Mouse (Mus musculus) liver, embryonic 12.5 days (tissue): ENCODE data around the gene Galnt10. TPM values are rescaled to one million over a fixed set of nuclear protein-coding genes. Genes with fewer than 3 reads are reported as not detected.
A peak's percentile ranks its signal among the peaks of the same experiment; 100 is the strongest.
"Not testable (repeated sequence)": the region's sequence is repeated elsewhere in the genome, so short reads cannot be mapped to it uniquely, and the experiment has no call there.

Experiments
- ATAC-seq: fragments of 200-750 bp; cut with Nextera tagmentation; 2 replicates; pipeline ENCODE4 v1.8.0; 2017; ENCODE audit warnings: moderate number of reproducible peaks, mild to moderate bottlenecking, moderate library complexity
- H3K27ac ChIP-seq: fragments of 300-500 bp; sonication (generic); 2 replicates; pipeline ENCODE4 v1.5.1; 2016; ENCODE audit warnings: mild to moderate bottlenecking
- H3K27me3 ChIP-seq: fragments of 300-500 bp; sonication (generic); replicated peaks from 2 replicates; pipeline ENCODE4 v1.6.1; 2016; ENCODE audit warnings: mild to moderate bottlenecking, moderate library complexity
- H3K36me3 ChIP-seq: fragments of 300-500 bp; sonication (generic); 2 replicates; pipeline ENCODE4 v1.6.1; 2016; ENCODE audit warnings: mild to moderate bottlenecking, moderate library complexity
- H3K4me1 ChIP-seq: fragments of 300-500 bp; sonication (generic); 2 replicates; pipeline ENCODE4 v1.6.1; 2016
- H3K4me2 ChIP-seq: fragments of 300-500 bp; sonication (generic); 2 replicates; pipeline ENCODE4 v1.6.1; 2016; ENCODE audit warnings: mild to moderate bottlenecking, moderate library complexity
- H3K4me3 ChIP-seq: fragments of 300-500 bp; sonication (generic); 2 replicates; pipeline ENCODE4 v1.5.1; 2016; ENCODE audit warnings: mild to moderate bottlenecking, moderate library complexity
- H3K9ac ChIP-seq: fragments of 300-500 bp; sonication (generic); 2 replicates; pipeline ENCODE4 v1.6.1; 2016; ENCODE audit warnings: mild to moderate bottlenecking, moderate library complexity
- H3K9me3 ChIP-seq: fragments of 300-500 bp; sonication (generic); replicated peaks from 2 replicates; pipeline ENCODE4 v1.6.1; 2016; ENCODE audit warnings: mild to moderate bottlenecking, moderate library complexity
- WGBS: fragments of 180-500 bp; shearing (Covaris S2); methylation state at CpG from one replicate; pipeline ENCODE4 v1.1.7; 2016; ENCODE audit not compliant: insufficient replicate concordance; 5-methylcytosine and 5-hydroxymethylcytosine counted together
- polyA plus RNA-seq: library from polyadenylated mRNA; unstranded; fragments of >200 nt; fragmentation: Nextera tagmentation; extraction: Ambion mirVana; gene quantifications from 2 replicates; pipeline ENCODE4 v1.2.1, GENCODE M21; 2016

Gene Galnt10
- polyA plus RNA-seq, 1 experiment from 2014 or later = 34.2 TPM

DNA sequence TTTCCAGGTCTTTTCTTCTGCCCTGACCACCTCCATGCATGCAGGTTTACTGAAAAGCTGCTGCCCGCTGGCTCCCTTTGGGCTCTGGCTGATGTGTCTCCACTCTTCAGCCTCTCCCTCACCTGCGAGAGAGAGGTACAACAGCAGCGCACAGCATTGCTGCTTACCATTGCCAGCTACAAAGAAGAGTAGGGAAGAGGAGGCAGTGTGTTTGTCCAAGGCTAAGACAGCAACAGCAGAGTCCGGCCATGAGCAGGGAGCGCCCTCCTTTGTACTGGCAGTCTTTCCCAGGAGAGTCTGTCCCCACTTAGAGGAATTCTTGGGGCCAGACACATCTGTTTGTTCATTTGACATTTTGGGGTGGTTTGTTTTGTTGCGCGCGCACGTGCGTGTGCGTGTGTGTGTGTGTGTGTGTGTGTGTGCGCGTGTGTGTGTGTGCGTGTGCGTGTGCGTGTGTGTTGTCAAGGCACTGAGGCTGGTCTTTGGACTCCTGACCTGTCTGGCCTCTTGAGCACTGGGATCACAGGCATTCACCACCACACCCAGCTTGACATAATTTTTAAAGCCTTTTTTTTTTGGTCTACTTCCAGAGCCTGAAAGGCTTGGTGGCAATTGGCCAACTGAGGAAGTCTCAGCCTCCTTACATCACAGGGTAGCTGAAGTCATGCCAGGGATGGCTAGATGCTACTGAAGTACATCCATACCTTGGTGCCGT, 163.9 kb downstream of the Galnt10 start:
- no peaks in the 10 kb centered on the region for H3K9me3 ChIP-seq
- peaks cover 32% of the 10 kb centered on the region for H3K4me1 ChIP-seq
- no peak overlapping the region for H3K4me3 ChIP-seq
- H3K36me3 ChIP-seq = peaks cover 55% of the 10 kb centered on the region
- H3K9ac ChIP-seq = no peak overlapping the region
- H3K27ac ChIP-seq = no peak overlapping the region
- ATAC-seq = no peak
- 0 out of 2 replicates have a peak, but pooled peaks cover under 1% of the 10 kb centered on the region for H3K27me3 ChIP-seq
- 90% methylated on average over 17 of the region's 17 CpGs for WGBS
- no peak overlapping the region for H3K4me2 ChIP-seq

DNA sequence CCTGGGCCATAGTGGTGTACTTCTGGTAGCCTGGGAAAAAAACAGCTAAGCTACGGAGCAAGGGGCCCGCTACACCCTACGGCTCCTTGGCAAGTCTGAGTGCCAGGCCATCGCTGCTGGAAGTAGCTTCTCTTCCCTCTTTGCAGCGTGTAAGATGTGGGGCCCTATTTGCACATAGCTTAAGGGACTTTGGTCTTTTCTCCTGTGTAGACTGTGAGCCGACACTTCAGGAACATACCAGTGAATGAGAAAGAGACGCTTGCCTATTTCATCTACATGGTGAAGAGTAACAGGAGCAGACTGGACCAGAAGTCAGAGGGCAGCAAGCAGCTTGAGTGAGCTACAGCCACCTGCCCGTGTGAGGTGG, 164.5 kb downstream of the Galnt10 start:
- WGBS = 81% methylated on average over 8 of the region's 8 CpGs
- no peak for ATAC-seq

DNA sequence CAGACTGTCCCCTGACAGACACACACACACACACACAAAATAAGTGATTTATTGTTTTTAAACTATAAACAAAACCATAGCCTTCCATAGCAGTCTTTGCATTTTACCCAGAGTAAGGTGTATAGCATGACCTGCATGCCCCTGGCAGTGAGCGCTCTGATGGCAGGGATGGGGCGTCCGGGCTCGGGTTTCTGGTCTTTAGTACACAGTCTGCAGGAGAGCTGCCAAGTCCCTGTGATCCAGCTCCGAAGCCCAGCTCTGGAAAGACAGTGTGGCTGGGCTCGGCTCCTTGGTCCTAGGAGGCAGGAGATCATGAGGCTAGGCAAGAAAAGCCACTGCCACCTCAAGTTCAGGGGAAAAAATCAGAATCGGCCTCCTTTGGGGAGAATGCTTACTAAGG, 165.8 kb downstream of the Galnt10 start:
- Histone ChIP-seq H3K4me2 (no peak overlapping the region), H3K4me3 (no peak overlapping the region), H3K9ac (no peak overlapping the region), H3K27ac (peak overlapping the region; percentile 88; the same call in 1 of the 2 replicates), H3K27me3 (no peaks in the 10 kb centered on the region), H3K36me3 (peaks cover 54% of the 10 kb centered on the region), H3K4me1 (peaks cover 42% of the 10 kb centered on the region), H3K9me3 (no peaks in the 10 kb centered on the region)
- ATAC-seq = no peak
- 81% methylated on average over 7 of the region's 7 CpGs for WGBS

More for the DNA sequence above, 164.5 kb downstream of the Galnt10 start:
- Histone ChIP-seq H3K36me3 (peaks cover 55% of the 10 kb centered on the region), H3K9ac (no peak overlapping the region), H3K27ac (no peak overlapping the region), H3K4me2 (no peak overlapping the region), H3K4me1 (peaks cover 33% of the 10 kb centered on the region), H3K27me3 (no peaks in the 10 kb centered on the region), H3K4me3 (no peak overlapping the region), H3K9me3 (no peaks in the 10 kb centered on the region)

DNA sequence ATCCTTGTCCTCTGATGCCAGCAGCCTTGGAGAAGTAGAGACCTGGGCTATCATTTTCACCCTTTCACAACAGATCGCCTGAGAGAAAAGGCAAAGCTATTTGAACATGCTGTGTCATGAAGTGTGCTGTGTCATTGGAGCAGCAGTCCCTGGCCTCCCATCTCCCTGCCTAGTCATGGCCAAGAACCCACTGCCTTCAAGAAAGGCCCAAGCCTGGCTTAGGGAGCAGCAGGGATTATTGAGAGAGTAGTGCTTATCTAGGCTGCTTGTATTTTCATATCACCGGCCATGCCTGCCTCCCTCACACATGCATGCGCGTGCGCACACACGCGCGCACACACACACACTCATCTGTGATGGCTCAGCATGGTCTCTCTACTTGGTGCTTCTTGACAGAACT, 167.0 kb downstream of the Galnt10 start:
- Histone ChIP-seq H3K9ac (peak overlapping the region; percentile 43; the same call in 1 of the 2 replicates), H3K9me3 (no peaks in the 10 kb centered on the region), H3K4me2 (peak overlapping the region; percentile 37), H3K4me1 (peaks cover 42% of the 10 kb centered on the region), H3K36me3 (peaks cover 45% of the 10 kb centered on the region), H3K27ac (peak overlapping the region; percentile 88), H3K27me3 (peaks cover 4% of the 10 kb centered on the region; the same call in 1 of the 2 replicates), H3K4me3 (no peak overlapping the region)
- peak; percentile 94 for ATAC-seq
- WGBS = 79% methylated on average over 8 of the region's 8 CpGs

DNA sequence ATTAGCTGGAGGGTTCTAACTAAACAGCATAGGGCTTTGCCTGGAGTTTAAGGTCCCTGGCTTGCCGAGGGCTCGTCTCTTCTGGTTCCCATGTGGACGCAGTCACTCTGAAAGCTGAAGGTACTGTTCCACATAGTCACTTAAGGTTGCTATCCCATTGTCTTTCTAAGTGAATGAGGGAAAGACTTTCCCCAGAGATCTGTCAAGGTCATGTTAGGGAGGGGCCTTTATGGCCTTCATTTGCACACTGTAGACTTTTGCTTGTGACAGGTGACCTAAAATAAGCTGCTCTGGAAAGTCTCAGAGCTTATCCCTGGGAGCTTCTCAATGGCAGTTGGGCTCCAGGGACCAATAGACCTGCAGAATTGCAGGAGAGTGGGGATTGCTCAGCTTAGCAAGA, 168.4 kb downstream of the Galnt10 start:
- WGBS = 73% methylated on average over 3 of the region's 3 CpGs
- H3K4me1 ChIP-seq = peaks cover 42% of the 10 kb centered on the region
- no peak overlapping the region for H3K9ac ChIP-seq
- H3K27ac ChIP-seq = no peak overlapping the region
- H3K4me3 ChIP-seq = no peak overlapping the region
- H3K9me3 ChIP-seq = no peaks in the 10 kb centered on the region
- no peak overlapping the region for H3K4me2 ChIP-seq
- peaks cover 32% of the 10 kb centered on the region for H3K36me3 ChIP-seq
- ATAC-seq = no peak
- peaks cover 12% of the 10 kb centered on the region; the same call in 1 of the 2 replicates for H3K27me3 ChIP-seq

DNA sequence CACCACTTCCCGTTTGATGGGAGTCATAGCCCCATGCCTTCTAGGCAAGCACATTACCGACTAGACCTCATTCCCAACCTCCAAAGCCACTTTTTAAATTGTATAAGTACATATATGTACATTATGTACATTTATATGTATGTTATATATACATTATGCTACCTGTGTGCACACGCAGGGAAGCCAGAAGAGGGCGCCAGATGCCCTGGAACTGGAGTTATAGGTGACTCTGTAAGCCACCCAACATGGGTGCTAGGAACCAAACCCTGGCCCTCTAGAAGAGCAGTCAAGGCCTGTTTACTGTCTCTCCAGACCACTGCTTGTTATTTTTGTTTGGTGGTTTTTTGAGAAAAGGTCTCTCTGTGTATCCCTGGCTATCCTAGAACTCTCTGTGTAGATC, 172.9 kb downstream of the Galnt10 start:
- Histone ChIP-seq H3K4me2 (no peak overlapping the region), H3K36me3 (no peaks in the 10 kb centered on the region), H3K9me3 (no peaks in the 10 kb centered on the region), H3K4me1 (peaks cover 17% of the 10 kb centered on the region), H3K9ac (no peak overlapping the region), H3K27me3 (peaks cover 19% of the 10 kb centered on the region; the same call in 1 of the 2 replicates), H3K27ac (no peak overlapping the region), H3K4me3 (no peak overlapping the region)
- ATAC-seq = no peak
- 75% methylated on average over 4 of the region's 4 CpGs for WGBS

DNA sequence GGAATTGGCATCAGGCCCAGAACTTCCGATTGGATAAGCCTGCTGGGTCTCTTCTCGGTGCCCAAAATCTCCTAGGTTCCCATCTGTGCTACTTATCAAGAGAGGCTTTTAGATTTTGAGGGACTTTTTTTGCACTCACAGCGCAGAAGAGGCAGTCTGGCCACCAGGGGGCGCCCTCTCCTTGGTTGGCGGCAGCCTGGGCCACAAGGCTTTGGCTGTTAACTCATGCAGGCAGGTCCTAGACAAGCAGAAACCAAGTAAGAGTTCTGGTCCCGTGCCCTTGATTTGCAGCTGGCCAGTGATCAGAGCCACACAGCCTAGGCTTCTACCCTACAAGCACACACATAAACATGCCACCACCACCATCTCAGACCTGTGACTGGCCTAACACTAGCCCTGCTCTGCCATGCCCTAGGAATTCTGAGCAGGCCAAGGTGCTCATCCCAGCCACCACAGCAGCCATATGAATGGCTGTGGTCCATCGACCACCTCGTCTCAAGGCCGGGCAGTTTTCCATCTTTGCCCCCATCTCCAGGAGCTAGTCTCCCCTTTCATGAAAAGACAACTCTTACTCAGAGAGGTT, 174.8 kb downstream of the Galnt10 start:
- Histone ChIP-seq H3K4me2 (no peak overlapping the region), H3K4me1 (peaks cover 9% of the 10 kb centered on the region), H3K27ac (no peak overlapping the region), H3K36me3 (no peaks in the 10 kb centered on the region), H3K9ac (no peak overlapping the region), H3K27me3 (peaks cover 26% of the 10 kb centered on the region), H3K9me3 (no peaks in the 10 kb centered on the region), H3K4me3 (no peak overlapping the region)
- ATAC-seq = peak; percentile 44; the same call in 1 of the 2 replicates
- WGBS = 24% methylated on average over 9 of the region's 9 CpGs

DNA sequence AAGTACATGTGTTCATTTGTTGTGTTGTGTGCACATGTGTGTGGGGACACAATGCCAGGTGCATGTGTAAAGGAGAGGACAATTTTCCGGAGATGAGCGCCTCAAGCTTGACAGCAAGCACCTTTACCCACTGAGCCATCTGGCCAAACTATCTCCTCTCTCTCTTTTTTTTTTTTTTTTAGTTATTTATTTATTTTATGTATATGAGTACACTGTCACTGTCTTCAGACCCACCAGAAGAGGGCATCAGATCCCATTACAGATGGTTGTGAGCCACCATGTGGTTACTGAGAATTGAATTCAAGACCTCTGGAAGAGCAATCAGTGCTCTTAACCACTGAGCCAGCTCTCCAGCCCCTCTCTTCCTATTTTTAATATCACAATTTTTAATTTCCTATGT, 177.9 kb downstream of the Galnt10 start:
- not testable (repeated sequence) for H3K27ac ChIP-seq, H3K9ac ChIP-seq, H3K9me3 ChIP-seq, H3K36me3 ChIP-seq, H3K4me1 ChIP-seq, H3K4me3 ChIP-seq, H3K4me2 ChIP-seq, ATAC-seq
- WGBS = 76% methylated on average over 2 of the region's 2 CpGs
- H3K27me3 ChIP-seq = peaks cover 47% of the 10 kb centered on the region

DNA sequence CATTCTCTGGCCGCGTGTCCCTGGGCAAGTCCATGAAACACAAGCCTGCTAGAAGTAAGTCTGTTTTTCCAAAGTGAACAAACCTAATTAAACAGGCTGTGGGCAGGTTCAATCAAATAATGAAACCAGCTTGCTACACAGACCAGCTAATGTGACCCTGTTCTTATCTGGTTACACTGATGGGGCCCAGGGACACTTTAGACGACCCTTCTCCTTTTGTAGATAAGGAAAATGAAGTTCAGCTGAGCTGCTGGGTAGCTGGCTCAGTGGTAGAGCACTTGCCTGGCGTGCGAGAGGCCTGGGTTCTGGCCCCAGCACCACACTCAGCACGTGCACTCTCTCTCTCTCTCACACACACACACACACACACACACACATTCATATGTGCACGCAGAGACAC, 178.5 kb downstream of the Galnt10 start:
- H3K4me1 ChIP-seq = 0 out of 2 replicates have a peak, but pooled peaks cover 5% of the 10 kb centered on the region
- no peaks in the 10 kb centered on the region for H3K9me3 ChIP-seq
- H3K36me3 ChIP-seq = no peaks in the 10 kb centered on the region
- no peak overlapping the region for H3K27ac ChIP-seq
- no peak for ATAC-seq
- H3K4me2 ChIP-seq = no peak overlapping the region
- H3K4me3 ChIP-seq = no peak overlapping the region
- no peak overlapping the region for H3K9ac ChIP-seq
- peaks cover 50% of the 10 kb centered on the region for H3K27me3 ChIP-seq
- WGBS = 47% methylated on average over 7 of the region's 7 CpGs

DNA sequence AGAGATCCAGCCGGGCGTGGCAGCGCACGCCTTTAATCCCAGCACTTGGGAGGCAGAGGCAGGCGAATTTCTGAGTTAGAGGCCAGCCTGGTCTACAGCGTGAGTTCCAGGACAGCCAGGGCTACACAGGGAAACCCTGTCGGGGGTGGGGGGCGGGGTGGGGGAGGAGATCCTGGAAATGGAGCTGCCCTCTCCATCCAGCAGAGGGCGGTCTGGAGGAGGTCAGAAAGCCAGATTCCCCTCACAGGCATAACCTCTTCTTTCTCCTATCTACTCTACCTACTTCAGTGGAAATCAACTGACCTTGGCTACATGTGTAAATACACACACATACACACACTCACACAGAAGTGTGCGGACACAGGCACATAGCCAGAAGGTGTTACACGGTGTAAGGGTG, 180.0 kb downstream of the Galnt10 start:
- H3K9me3 ChIP-seq, ATAC-seq, H3K27ac ChIP-seq, H3K4me2 ChIP-seq, H3K4me3 ChIP-seq, H3K9ac ChIP-seq, H3K4me1 ChIP-seq, H3K36me3 ChIP-seq: not testable (repeated sequence)
- H3K27me3 ChIP-seq = peaks cover 58% of the 10 kb centered on the region
- 38% methylated on average over 11 of the region's 11 CpGs for WGBS

DNA sequence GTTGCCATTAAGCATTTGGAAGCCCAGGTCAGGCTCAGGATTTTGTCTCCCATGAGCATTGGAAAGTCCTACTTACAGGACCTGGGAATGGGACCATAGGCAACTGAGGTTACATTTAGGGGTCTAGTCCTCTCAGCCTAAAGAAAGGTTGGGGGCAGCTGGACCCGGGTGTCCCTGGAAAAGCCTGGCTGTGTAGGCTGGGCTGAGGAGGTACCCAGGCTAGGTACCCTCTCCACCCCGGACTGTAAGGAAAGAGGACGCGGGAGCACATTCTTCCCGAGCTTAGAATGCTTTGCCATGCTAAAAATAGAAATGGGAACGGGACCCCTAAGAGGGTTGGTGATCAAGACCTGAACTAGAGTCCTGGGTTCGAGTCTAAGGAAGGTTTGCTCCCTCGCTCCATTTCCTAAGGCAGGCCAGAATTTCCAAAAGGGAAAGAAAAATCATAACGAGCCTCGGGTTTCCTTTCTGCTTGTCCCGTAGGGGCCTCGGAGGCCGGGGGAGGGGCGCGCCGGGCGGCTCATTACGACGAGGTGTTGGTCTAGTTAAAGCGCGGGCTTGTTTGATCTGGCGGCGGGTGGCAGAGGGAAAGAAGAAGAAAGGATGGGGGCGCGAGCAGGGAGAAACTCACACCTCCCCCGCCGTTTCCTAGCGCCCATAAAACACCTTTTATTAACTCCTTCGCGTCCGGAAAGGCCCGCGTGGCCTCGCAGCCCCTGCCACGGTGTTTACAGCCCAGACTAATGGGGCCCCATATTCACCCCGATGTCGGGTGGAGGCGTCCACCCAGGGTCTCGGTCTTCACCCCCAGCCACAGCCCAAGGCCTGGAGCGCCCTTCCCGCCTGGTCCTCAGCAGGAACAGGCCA, 182.0 kb downstream of the Galnt10 start:
- H3K9me3 ChIP-seq = no peaks in the 10 kb centered on the region
- peaks cover 79% of the 10 kb centered on the region for H3K27me3 ChIP-seq
- 0 out of 2 replicates have a peak overlapping the region, but pooled peaks have one; percentile 2 for H3K9ac ChIP-seq
- 0 out of 2 replicates have a peak, but pooled peaks cover 5% of the 10 kb centered on the region for H3K4me1 ChIP-seq
- H3K27ac ChIP-seq = no peak overlapping the region
- peak overlapping the region; percentile 29 for H3K4me3 ChIP-seq
- no peak for ATAC-seq
- no peaks in the 10 kb centered on the region for H3K36me3 ChIP-seq
- peak overlapping the region; percentile 49 for H3K4me2 ChIP-seq
- WGBS = 5% methylated on average over 41 of the region's 41 CpGs
